Mouse (Mus musculus) midbrain, postnatal 0 days (tissue): ENCODE data around the gene Ephb1. TPM values are rescaled to one million over a fixed set of nuclear protein-coding genes. Genes with fewer than 3 reads are reported as not detected.
A peak's percentile ranks its signal among the peaks of the same experiment; 100 is the strongest.

ENCODE experiments used
- ATAC-seq: fragments of 200-750 bp; cut with Nextera tagmentation; 2 replicates; pipeline ENCODE4 v1.8.0; 2017; ENCODE audit warnings: moderate number of reproducible peaks, mild to moderate bottlenecking, moderate TSS enrichment, moderate library complexity; ENCODE audit not compliant: low FRiP score
- DNase-seq: peaks from one replicate; pipeline ENCODE4 v3.0.0-alpha.2; 2015; ENCODE audit warnings: low spot score
- H3K27ac ChIP-seq: fragments of 300-500 bp; sonication (generic); 2 replicates; pipeline ENCODE4 v1.5.1; 2014; ENCODE audit warnings: low read depth, mild to moderate bottlenecking, low read length, mixed read lengths
- H3K27me3 ChIP-seq: fragments of 300-500 bp; sonication (generic); 2 replicates; pipeline ENCODE4 v1.6.1; 2014; ENCODE audit warnings: low read length, control low read depth, mixed read lengths; ENCODE audit not compliant: insufficient read depth
- H3K36me3 ChIP-seq: fragments of 300-500 bp; sonication (generic); 2 replicates; pipeline ENCODE4 v1.6.1; 2014; ENCODE audit warnings: low read length, control low read depth, mixed read lengths; ENCODE audit not compliant: insufficient read depth
- H3K4me1 ChIP-seq: fragments of 300-500 bp; sonication (generic); 2 replicates; pipeline ENCODE4 v1.6.1; 2014; ENCODE audit warnings: mild to moderate bottlenecking, control low read depth, antibody characterized with exemption, low read length, mixed read lengths; ENCODE audit not compliant: insufficient read depth
- H3K4me2 ChIP-seq: fragments of 300-500 bp; sonication (generic); 2 replicates; pipeline ENCODE4 v1.6.1; 2014; ENCODE audit warnings: low read depth, mild to moderate bottlenecking, low read length, mixed read lengths; ENCODE audit not compliant: poor library complexity, severe bottlenecking
- H3K4me3 ChIP-seq: fragments of 300-500 bp; sonication (generic); 2 replicates; pipeline ENCODE4 v1.5.1; 2014; ENCODE audit warnings: low read depth, mild to moderate bottlenecking, low read length, moderate library complexity
- H3K9ac ChIP-seq: fragments of 300-500 bp; sonication (generic); replicated peaks from 2 replicates; pipeline ENCODE4 v1.6.1; 2014; ENCODE audit warnings: mild to moderate bottlenecking, low read length, moderate library complexity, mixed read lengths; ENCODE audit not compliant: poor library complexity, severe bottlenecking
- H3K9me3 ChIP-seq: fragments of 300-500 bp; sonication (generic); 2 replicates; pipeline ENCODE4 v1.6.1; 2016; ENCODE audit warnings: low read length, control low read depth
- CTCF ChIP-seq: IDR thresholded peaks from 2 replicates; pipeline ENCODE4 v1.5.1; 2016; ENCODE audit warnings: antibody characterized with exemption, mild to moderate bottlenecking
- WGBS: fragments of 180-500 bp; shearing (Covaris S2); extraction: QIAGEN DNeasy Blood & Tissue Kit; methylation state at CpG from one replicate; pipeline ENCODE4 v1.1.7; 2014; 5-methylcytosine and 5-hydroxymethylcytosine counted together
- polyA plus RNA-seq: library from polyadenylated mRNA; unstranded; fragments of >200 nt; fragmentation: Nextera tagmentation; extraction: Ambion mirVana; gene quantifications from 2 replicates; pipeline ENCODE4 v1.2.1, GENCODE M21; 2015
- total RNA-seq: library from RNA; depleted of rRNA; stranded (reverse); fragments of >200 nt; gene quantifications from 2 replicates; pipeline ENCODE4 v1.2.3, GENCODE M21; 2014

The Ephb1 gene
- total and polyA plus RNA-seq, 2 experiments from 2014 or later, result 69.4 to 85.9 TPM

DNA sequence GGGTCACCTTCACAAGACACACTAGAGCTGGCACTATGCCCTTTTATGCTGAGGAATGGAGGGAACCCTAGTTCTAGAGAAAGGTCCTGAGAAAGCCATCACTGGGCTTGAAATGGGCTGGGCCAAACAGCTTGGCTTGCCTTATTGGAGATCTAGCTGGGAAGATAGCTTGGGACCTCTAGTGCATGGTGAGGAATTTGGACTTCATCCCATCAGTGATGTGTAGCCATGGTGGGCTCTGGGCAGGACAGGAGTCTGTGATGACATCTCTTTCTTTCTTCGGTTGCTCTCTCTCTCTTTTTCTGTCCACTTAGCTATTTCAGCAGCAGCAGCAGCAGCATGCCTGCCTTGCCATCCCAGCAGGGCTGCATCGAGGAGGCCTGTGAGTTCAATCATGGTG, 439.4 kb downstream of the Ephb1 start:
- no peak overlapping the region for H3K4me2 ChIP-seq
- no peaks in the 10 kb centered on the region for H3K36me3 ChIP-seq
- ATAC-seq, result no peak
- no peak for TF ChIP-seq CTCF
- no peaks in the 10 kb centered on the region for H3K27me3 ChIP-seq
- H3K27ac ChIP-seq, result no peak overlapping the region
- 0 out of 2 replicates have a peak, but pooled peaks cover 2% of the 10 kb centered on the region for H3K4me1 ChIP-seq
- H3K4me3 ChIP-seq, result no peak overlapping the region
- no peaks in the 10 kb centered on the region for H3K9me3 ChIP-seq
- no peak overlapping the region for H3K9ac ChIP-seq
- no peak for DNase-seq
- WGBS, result 87% methylated on average over 2 of the region's 2 CpGs

DNA sequence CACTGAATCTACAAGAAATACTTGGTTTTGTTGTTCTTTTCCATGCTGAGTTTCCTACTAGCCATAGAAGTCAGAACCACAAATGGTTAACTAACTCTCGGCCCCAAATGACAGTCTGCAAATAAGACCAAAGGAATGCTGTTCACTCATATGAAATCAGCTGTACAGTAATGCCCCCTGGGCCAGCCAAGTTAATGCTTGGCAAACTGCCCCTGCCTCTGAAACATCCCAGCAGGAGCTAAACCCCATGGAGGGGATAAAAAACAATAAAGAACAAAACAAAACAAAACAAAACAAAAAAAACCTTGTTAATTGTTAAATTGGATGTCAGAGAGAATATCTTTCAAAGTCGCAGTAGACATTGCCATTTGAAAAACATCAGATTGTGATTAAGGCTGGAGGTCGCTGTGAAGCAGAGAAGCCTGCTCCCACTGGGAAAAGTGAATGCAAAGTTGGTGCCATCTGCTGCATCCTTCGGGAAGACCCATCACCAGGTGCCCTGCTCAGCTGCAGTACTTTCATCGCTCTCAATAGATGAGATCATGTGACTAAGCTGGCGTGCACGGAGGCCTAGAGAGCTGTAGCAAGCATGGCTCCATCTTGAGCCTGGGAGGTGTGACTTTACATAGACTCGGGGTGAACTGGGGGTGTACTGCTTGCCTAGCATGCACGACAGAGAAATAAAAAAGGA, 443.2 kb downstream of the Ephb1 start:
- TF ChIP-seq CTCF, result peak; percentile 56
- no peaks in the 10 kb centered on the region for H3K36me3 ChIP-seq
- no peak overlapping the region for H3K9ac ChIP-seq
- H3K4me3 ChIP-seq, result no peak overlapping the region
- peaks cover 16% of the 10 kb centered on the region for H3K4me1 ChIP-seq
- no peaks in the 10 kb centered on the region for H3K9me3 ChIP-seq
- WGBS, result 19% methylated on average over 9 of the region's 9 CpGs
- H3K27me3 ChIP-seq, result no peaks in the 10 kb centered on the region
- H3K4me2 ChIP-seq, result no peak overlapping the region
- H3K27ac ChIP-seq, result 0 out of 2 replicates have a peak overlapping the region, but pooled peaks have one; percentile 12
- DNase-seq, result peak; percentile 77
- peak; percentile 63; the same call in 1 of the 2 replicates for ATAC-seq

DNA sequence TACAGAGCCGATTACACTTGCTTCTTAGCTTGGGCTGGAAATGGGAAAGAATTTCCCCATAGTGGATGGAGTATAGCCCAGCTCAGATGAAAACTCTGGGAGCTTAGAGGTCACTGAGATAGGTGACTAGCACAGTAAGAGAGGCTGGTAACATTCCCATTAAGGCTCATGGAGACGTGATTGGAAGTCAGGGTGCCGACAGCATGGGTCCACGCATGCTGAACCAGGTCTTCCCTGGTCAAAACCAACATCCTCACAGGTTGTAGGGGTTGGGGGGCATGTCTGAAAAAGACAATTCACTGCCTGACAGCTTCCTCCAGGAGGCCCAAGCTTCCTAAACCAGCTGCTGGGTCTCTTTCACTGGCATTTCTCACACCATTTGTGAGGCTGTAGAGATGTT, 445.0 kb downstream of the Ephb1 start:
- peaks cover 16% of the 10 kb centered on the region for H3K4me1 ChIP-seq
- H3K9me3 ChIP-seq, result no peaks in the 10 kb centered on the region
- no peak for TF ChIP-seq CTCF
- no peak overlapping the region for H3K4me2 ChIP-seq
- no peaks in the 10 kb centered on the region for H3K36me3 ChIP-seq
- no peak overlapping the region for H3K4me3 ChIP-seq
- no peak for DNase-seq
- no peak for ATAC-seq
- no peaks in the 10 kb centered on the region for H3K27me3 ChIP-seq
- no peak overlapping the region for H3K9ac ChIP-seq
- peak overlapping the region; percentile 52; the same call in 1 of the 2 replicates for H3K27ac ChIP-seq
- WGBS, result 72% methylated on average over 4 of the region's 4 CpGs

DNA sequence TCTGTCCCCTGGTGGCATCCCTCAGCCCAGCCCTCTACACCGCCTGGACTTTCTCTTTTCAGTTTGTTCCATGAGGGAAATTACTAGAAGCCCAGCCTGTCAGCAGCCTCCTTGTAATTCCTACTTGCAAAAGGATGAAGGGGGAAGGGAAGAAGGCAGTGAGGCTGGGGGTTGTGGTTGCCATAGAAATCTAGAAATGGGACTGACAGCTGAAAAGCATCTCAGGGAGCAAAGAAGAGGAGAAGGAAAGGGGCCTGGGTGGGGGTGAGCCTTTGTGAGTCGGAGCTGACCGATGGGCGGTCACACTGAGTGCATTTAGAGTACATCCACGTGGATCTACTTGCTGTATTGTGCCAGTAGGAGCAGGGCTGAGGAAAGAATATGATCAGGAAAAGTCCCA, 445.6 kb downstream of the Ephb1 start:
- peak; percentile 45; the same call in 1 of the 2 replicates for ATAC-seq
- Histone ChIP-seq H3K4me2 (no peak overlapping the region), H3K9ac (no peak overlapping the region; the same call in 1 of the 2 replicates), H3K9me3 (no peaks in the 10 kb centered on the region), H3K27me3 (no peaks in the 10 kb centered on the region), H3K27ac (peak overlapping the region; percentile 52), H3K4me1 (peaks cover 16% of the 10 kb centered on the region), H3K36me3 (no peaks in the 10 kb centered on the region), H3K4me3 (no peak overlapping the region)
- 16% methylated on average over 5 of the region's 5 CpGs for WGBS
- peak; percentile 40 for DNase-seq
- TF ChIP-seq CTCF, result no peak

DNA sequence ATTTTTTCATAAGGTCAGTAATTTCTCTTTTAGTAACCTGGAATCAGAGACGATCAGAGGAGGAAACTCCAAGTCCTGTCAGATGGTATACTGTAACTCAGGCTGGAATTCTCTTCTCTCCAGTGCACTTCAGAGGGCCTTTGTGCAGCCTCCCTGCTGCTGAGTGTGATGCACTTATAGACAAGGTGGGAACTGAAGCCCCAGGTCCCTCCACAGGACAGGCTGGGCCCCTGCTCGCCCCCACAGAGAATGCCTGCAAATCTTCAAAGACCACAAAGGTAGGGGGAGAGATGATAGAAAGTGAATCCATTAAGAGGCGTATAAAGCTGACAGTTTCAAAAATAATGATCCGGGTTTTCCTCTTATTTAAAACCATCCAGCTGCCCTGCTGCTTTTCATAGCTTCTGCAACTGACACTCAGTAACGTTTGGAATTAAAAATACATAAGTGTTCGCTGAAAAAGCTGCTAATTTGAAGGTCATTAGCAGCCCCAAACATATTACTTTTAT, 446.7 kb downstream of the Ephb1 start:
- no peak for TF ChIP-seq CTCF
- Histone ChIP-seq H3K36me3 (no peaks in the 10 kb centered on the region), H3K27ac (peak overlapping the region; percentile 52), H3K27me3 (no peaks in the 10 kb centered on the region), H3K4me3 (no peak overlapping the region), H3K9me3 (no peaks in the 10 kb centered on the region), H3K4me1 (peaks cover 16% of the 10 kb centered on the region), H3K4me2 (no peak overlapping the region), H3K9ac (0 out of 2 replicates have a peak overlapping the region, but pooled peaks have one; percentile 24)
- ATAC-seq (no peak), DNase-seq (no peak)
- 25% methylated on average over 6 of the region's 6 CpGs for WGBS

DNA sequence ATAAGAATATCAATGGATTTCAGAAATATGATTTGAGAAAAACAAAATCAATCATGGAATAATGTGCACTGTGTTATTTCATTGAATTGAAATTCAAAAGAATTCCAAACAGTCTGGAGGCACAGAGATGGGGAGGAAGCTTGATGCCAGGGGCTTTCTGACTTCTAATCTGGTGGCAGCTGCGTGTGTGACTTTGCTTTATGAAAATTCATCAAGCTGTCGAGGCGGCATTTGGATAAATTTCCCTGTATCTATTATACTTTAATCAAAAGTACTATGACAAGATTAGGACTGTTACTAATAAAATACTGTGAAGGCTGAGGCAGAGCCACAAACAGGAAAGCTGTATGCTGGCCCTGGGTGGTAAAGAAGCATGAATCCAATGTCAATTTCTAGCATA, 451.1 kb downstream of the Ephb1 start:
- no peak overlapping the region for H3K27ac ChIP-seq
- peaks cover 3% of the 10 kb centered on the region; the same call in 1 of the 2 replicates for H3K4me1 ChIP-seq
- TF ChIP-seq CTCF, result no peak
- no peak for ATAC-seq
- no peak overlapping the region for H3K9ac ChIP-seq
- 20% methylated on average over 3 of the region's 3 CpGs for WGBS
- no peak overlapping the region for H3K4me3 ChIP-seq
- H3K9me3 ChIP-seq, result no peaks in the 10 kb centered on the region
- H3K4me2 ChIP-seq, result no peak overlapping the region
- DNase-seq, result no peak
- no peaks in the 10 kb centered on the region for H3K27me3 ChIP-seq
- no peaks in the 10 kb centered on the region for H3K36me3 ChIP-seq
